Mouse (Mus musculus) olfactory bulb, adult 2 months (tissue): ENCODE measurements around the gene Camta1.

Experiments
- CTCF ChIP-seq: fragments of 200-500 bp; IDR thresholded peaks from 2 replicates; pipeline ENCODE4 v1.5.1; 2012; ENCODE audit warnings: low read depth, mild to moderate bottlenecking, low read length, moderate library complexity; ENCODE audit not compliant: insufficient read depth
- POLR2A ChIP-seq: fragments of 200-500 bp; IDR thresholded peaks from 2 replicates; pipeline ENCODE4 v1.6.1; 2012; ENCODE audit warnings: mild to moderate bottlenecking, low read depth, low read length, moderate library complexity; ENCODE audit not compliant: insufficient read depth

DNA sequence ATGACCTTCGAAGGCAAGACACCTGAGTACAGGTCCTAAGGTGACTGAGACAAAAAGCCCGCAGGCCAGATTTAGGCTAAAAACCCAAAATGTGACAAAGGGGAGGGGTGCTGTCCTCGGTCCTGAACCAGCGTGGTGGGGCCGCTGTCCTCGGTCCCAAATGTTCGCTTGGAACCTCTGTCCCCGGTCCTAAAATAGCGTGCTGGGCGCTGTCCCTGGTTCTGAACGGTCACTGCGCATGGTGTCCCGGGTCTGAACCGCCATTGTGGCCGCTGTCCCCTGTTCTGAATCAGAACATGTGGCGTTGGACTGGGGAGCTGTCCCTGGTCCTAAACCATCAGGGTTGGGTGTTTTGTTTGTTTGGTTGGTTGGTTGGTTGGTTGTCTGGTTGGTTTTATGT is 257.2 kb downstream of the Camta1 start:
- no peak for TF ChIP-seq CTCF
- TF ChIP-seq POLR2A: no peak
